Mouse (Mus musculus) spleen, postnatal 10 days (tissue): Measurements from ENCODE around the gene Prkca.
A peak's percentile ranks its signal among the peaks of the same experiment; 100 is the strongest.

ENCODE experiments used
- DNase-seq, 2 experiments: peaks; one replicate each; pipeline ENCODE4 v3.0.0; 2021 to 2022; ENCODE audit warnings: low spot score in 2 of 2

The Prkca gene

DNA sequence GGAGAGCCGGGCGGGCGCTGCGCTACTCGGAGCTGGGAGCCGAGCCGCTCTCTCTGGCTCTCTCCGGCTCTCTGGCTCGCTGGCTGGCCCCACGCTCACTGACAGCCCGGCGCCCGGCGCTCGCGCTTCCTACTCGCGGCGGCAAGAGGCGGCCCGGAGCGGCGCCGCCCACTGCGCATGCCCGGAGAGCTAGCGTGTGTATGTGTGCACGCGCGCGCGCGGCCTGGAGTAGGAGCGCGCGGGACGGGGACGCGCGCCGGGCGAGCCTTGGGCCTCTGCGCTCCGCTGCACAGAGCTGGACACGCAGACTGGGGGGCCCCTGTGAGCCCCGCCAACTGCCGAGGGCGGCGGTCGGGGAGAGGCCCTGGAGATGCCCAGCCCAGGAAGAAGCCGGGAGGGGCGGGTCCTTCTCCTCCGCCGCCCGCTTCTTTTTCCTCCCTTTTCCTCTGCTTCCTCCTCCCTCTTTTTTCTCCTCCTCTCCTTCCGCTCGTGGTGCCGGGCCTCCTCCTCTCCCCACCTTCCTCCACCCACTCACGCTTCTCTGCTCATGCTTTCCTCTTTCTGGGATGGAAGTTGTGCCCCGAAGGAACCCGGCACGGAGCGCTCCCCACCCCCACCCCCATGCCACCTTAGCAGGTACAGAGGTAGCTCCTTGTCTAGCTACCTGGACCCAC is at the start of gene Prkca:
Gene Prkca (minus strand): TSS at position 140 of the 674 bp plus-strand sequence.
- DNase-seq: peak; percentile 68 to 89

- DNase-seq: no peak
Observed at GRCm38 (mm10) chr11:108385666-108386024, 41.9 kb upstream of the Prkca start.

GRCm38 (mm10) chr11:108384920-108385665 is 41.4 kb upstream of the Prkca start:
- no peak for DNase-seq

GRCm38 (mm10) chr11:108382664-108383063 is 38.9 kb upstream of the Prkca start:
- no peak for DNase-seq

DNA sequence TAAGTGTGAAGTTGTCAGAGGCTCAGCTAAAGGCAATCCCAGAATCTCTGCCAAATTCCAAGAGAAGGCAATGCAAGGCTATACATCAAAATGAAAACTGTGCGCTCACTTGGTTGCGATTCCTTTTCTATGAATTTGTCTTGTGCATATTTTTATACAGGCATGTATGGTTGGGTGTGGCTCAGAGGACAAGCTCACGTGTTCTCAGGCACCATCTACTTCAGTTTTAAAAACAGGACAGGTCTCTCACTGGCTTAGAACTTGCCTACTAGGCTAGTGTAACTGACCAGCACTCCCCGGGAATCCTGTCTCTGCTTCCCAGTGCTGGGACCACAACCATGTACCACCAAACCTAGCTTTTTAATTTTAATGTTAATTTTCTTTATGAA is 34.6 kb upstream of the Prkca start:
- DNase-seq: no peak

GRCm38 (mm10) chr11:108377680-108378362 is 34.1 kb upstream of the Prkca start:
- DNase-seq: peak; percentile 31 to 73

DNA sequence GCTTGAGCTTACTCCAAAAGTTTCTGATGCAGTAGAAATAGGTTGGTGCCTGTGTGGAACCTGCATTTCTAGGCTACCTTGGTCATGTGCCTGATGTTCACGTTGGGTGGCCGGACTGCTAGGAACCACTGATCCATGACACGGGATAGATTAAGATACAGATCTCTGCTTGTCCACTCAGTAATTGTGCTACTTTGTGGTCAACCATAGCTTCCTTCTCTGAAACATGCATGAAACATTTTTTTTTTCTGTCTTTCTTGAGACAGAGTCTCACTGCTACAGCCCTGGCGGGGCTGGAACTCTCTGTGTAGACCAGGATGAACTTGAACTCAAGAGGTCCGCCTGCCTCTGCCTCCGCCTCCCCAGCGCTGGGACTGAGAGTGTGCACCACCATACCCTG is 33.1 kb upstream of the Prkca start:
- no peak for DNase-seq

GRCm38 (mm10) chr11:108367046-108367445 is 23.3 kb upstream of the Prkca start:
- no peak for DNase-seq

DNA sequence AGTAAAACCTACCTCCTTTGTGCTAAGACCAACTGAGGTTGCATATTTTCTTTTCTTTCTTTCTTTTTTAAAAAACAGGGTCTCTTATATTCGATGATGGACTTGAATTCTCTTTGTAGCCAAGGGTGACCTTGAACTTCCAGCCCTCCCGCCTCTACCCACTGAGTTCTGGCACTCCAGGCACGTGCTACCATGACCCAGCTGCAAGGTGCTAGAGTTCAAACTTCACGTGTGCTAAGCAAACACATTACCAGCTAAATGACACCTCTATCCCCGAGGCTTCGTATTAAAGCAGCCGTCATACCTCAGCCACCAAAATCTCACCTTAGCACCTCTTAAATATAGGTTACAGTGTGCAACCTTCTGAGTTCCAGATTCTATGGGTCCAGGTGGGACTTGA is 21.9 kb upstream of the Prkca start:
- no peak for DNase-seq

- no peak for DNase-seq
Observed at GRCm38 (mm10) chr11:108364945-108365589, 21.3 kb upstream of the Prkca start.

- no peak for DNase-seq
Observed at GRCm38 (mm10) chr11:108363991-108364390, 20.3 kb upstream of the Prkca start.

GRCm38 (mm10) chr11:108362965-108363364 is 19.2 kb upstream of the Prkca start:
- DNase-seq: no peak

DNA sequence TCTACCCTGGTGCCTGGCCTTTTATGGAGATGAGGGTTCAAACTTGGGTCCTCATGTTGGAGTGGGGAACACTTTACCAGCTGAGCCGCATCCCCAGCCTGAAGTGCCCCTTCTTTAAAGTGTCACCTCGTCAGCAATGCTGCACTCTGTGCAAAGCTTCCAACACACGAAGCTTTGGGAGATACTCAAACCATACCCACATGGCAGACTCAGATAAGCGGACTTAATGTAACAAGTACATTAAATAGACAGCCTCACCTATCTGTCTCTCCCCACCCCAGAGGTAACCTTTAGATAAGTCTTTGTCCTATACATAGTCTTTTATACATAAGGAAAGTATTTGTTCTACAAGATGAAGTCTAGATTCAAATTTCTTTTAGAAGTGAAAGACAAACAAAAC is 17.3 kb upstream of the Prkca start:
- DNase-seq: no peak

DNA sequence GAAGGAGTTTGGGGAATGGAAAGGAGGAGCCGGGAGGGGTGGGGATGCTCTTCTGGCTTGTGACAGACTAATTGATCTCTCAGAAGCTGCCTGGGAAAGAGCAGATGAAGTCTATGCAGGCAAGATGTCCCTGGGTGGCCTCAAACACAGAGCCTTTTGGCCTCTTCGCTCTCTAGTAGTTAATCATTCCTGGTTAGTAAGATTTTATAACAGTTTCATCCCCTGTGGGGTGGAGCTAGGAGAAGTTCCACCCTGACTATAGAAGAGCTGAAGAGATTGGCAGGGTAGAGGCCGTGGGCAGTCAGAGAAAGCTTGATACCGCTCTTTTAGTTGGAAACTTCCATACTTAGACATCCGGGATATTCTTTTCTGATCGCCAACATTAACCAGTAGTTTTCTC is 15.2 kb upstream of the Prkca start:
- DNase-seq: no peak

- no peak for DNase-seq
Observed at GRCm38 (mm10) chr11:108356020-108356419, 12.3 kb upstream of the Prkca start.

- DNase-seq: no peak
Observed at GRCm38 (mm10) chr11:108352842-108353388, 9.2 kb upstream of the Prkca start.

GRCm38 (mm10) chr11:108350799-108351198 is 7.1 kb upstream of the Prkca start:
- DNase-seq: no peak

- DNase-seq: no peak
Observed at GRCm38 (mm10) chr11:108345321-108345720, 1.6 kb upstream of the Prkca start.

- no peak for DNase-seq
Observed at GRCm38 (mm10) chr11:108344759-108345158, 1.0 kb upstream of the Prkca start.

GRCm38 (mm10) chr11:108342781-108343768 is 653 bp downstream of the Prkca start, which contains the start of gene Apoh:
TSS of gene Apoh (plus strand) at chr11:108343354.
- peak; percentile 30 to 40 for DNase-seq

DNA sequence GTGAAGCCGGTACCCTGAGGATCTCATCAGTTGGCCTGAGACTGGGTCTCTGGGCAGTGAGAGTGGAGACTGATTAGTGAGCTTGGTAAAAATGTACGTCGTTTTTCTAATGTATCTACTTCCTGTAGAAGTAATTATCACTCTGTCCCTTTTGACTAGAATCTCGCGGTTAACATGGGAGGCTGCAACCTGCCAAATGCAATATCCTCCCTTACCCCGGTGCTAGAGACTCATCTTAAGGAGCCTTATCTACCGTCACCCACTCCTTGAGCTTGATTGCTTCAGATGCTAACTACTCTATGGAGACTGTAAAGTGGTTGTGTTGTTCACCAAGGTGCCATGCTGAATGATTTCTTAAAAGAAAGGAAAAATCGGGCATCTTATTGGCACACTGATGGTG is 1.9 kb downstream of the Prkca start:
- no peak for DNase-seq
